Mouse (Mus musculus) stomach, embryonic 14.5 days (tissue): ENCODE data around the gene Iqsec1. TPM values are rescaled to one million over a fixed set of nuclear protein-coding genes. Genes with fewer than 3 reads are reported as not detected.

Experiments used
- ATAC-seq: fragments of 200-750 bp; cut with Nextera tagmentation; 2 replicates; pipeline ENCODE4 v1.8.0; 2017; ENCODE audit warnings: low read depth, moderate TSS enrichment; ENCODE audit not compliant: insufficient number of reproducible peaks, insufficient read depth, low FRiP score
- H3K27ac ChIP-seq: fragments of 300-500 bp; sonication (generic); 2 replicates; pipeline ENCODE4 v1.5.1; 2014; ENCODE audit warnings: mild to moderate bottlenecking, low read length, moderate library complexity, mixed read lengths
- H3K27me3 ChIP-seq: fragments of 300-500 bp; sonication (generic); 2 replicates; pipeline ENCODE4 v1.6.1; 2014; ENCODE audit warnings: low read length, control low read depth, mixed read lengths; ENCODE audit not compliant: control insufficient read depth, insufficient read depth
- H3K36me3 ChIP-seq: fragments of 300-500 bp; sonication (generic); 2 replicates; pipeline ENCODE4 v1.6.1; 2014; ENCODE audit warnings: mild to moderate bottlenecking, control low read depth, low read length, moderate library complexity, mixed read lengths; ENCODE audit not compliant: control insufficient read depth, insufficient read depth
- H3K4me1 ChIP-seq: fragments of 300-500 bp; sonication (generic); 2 replicates; pipeline ENCODE4 v1.6.1; 2014; ENCODE audit warnings: low read length, control low read depth, mixed read lengths; ENCODE audit not compliant: control insufficient read depth, insufficient read depth
- H3K4me2 ChIP-seq: fragments of 300-500 bp; sonication (generic); replicated peaks from 2 replicates; pipeline ENCODE4 v1.6.1; 2014; ENCODE audit warnings: low read depth, low read length, control low read depth
- H3K4me3 ChIP-seq: fragments of 300-500 bp; sonication (generic); 2 replicates; pipeline ENCODE4 v1.5.1; 2014; ENCODE audit warnings: low read depth, low read length, control low read depth
- H3K9ac ChIP-seq: fragments of 300-500 bp; sonication (generic); replicated peaks from 2 replicates; pipeline ENCODE4 v1.6.1; 2014; ENCODE audit warnings: low read depth, mild to moderate bottlenecking, control low read depth, low read length, moderate library complexity, mixed read lengths
- H3K9me3 ChIP-seq: fragments of 300-500 bp; sonication (generic); 2 replicates; pipeline ENCODE4 v1.6.1; 2016; ENCODE audit warnings: low read depth, low read length, control low read depth; ENCODE audit not compliant: control insufficient read depth
- WGBS: fragments of 180-500 bp; shearing (Covaris S2); extraction: QIAGEN DNeasy Blood & Tissue Kit; methylation state at CpG from one replicate; pipeline ENCODE4 v1.1.7; 2014; 5-methylcytosine and 5-hydroxymethylcytosine counted together
- polyA plus RNA-seq: library from polyadenylated mRNA; unstranded; fragments of >200 nt; fragmentation: Nextera tagmentation; extraction: Ambion mirVana; gene quantifications from 2 replicates; pipeline ENCODE4 v1.2.1, GENCODE M21; 2014

Gene Iqsec1
- polyA plus RNA-seq, 1 experiment from 2014 or later: 16.0 TPM

DNA sequence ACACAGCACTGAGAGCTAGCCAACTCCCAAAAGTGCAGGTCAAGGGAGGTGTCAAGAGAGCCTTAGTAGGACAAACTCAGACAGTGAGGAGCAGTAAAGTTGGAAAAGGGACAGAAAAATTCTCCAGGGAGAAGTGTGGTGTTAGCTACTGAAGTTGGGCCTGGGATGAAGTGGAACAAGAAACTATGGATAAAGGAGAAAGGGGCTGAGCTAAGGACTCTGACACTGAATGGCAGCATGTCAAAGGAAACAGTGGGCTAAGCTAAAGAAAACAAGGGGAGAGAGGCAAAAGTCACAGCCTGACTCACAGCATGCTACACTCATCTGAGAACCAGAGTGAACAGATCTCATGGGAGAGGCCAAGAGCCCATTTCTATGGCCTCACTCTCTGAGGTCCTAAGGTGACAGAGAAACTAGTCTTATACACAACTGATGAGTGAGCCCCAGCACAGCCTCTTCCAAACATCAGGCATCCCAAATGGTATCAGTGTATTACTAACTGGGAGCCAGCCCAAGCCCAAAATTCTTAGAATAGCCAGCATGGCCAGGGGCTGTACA, 280.3 kb downstream of the Iqsec1 start:
- ATAC-seq: no peak
- Histone ChIP-seq H3K27me3 (no peaks in the 10 kb centered on the region), H3K4me3 (no peak overlapping the region), H3K9ac (no peak overlapping the region), H3K36me3 (no peaks in the 10 kb centered on the region), H3K4me1 (peaks cover 46% of the 10 kb centered on the region), H3K27ac (no peak overlapping the region), H3K4me2 (no peak overlapping the region), H3K9me3 (no peaks in the 10 kb centered on the region)

DNA sequence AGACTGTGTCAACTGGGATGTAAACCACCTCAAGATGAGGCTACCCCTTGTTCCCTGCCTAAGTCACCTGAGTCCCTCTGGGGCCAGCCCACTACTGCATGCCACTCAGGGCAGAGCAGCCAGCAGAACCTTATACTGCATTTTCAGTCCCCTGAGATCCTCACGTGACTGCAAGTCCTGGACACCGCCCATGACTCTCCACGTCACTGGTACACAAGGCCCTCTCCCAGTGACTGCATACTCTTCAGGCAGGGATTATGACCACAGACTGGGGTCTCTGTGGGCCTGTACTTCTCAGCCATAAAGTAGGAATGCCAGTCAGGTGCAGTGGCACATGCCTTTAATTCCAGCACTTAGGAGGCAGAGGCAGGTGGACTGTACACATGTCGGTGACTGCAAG, 281.3 kb downstream of the Iqsec1 start:
- no peaks in the 10 kb centered on the region for H3K36me3 ChIP-seq
- H3K27ac ChIP-seq: no peak overlapping the region
- WGBS: 77% methylated on average over 4 of the region's 4 CpGs
- H3K4me1 ChIP-seq: peaks cover 42% of the 10 kb centered on the region
- H3K27me3 ChIP-seq: no peaks in the 10 kb centered on the region
- no peak overlapping the region for H3K9ac ChIP-seq
- H3K4me3 ChIP-seq: no peak overlapping the region
- no peaks in the 10 kb centered on the region for H3K9me3 ChIP-seq
- ATAC-seq: no peak
- H3K4me2 ChIP-seq: no peak overlapping the region

DNA sequence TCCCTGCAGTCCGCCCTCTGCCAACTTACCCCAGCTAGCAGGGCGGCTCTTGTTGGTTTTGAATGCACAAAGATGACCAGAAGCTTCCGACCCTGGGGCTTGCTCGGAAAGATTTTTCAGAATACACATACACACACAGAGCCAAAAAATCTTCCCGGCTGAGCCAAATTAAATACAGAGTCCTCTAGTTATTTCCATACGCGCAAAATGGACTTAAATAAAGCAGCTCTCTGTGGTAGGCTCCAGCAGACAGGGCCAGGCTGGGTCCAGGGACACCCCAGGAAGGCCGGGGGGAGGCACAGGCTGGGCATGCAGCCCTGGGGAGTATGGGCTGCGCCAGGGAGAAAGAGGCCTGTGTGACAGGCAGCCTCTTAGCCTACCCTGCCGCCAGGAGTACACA, 282.0 kb downstream of the Iqsec1 start:
- Histone ChIP-seq H3K4me2 (no peak overlapping the region), H3K4me1 (peaks cover 39% of the 10 kb centered on the region), H3K36me3 (no peaks in the 10 kb centered on the region), H3K27me3 (no peaks in the 10 kb centered on the region), H3K4me3 (no peak overlapping the region), H3K27ac (peak overlapping the region; percentile 7; the same call in 1 of the 2 replicates), H3K9me3 (no peaks in the 10 kb centered on the region), H3K9ac (no peak overlapping the region)
- no peak for ATAC-seq
- WGBS: 81% methylated on average over 10 of the region's 10 CpGs

DNA sequence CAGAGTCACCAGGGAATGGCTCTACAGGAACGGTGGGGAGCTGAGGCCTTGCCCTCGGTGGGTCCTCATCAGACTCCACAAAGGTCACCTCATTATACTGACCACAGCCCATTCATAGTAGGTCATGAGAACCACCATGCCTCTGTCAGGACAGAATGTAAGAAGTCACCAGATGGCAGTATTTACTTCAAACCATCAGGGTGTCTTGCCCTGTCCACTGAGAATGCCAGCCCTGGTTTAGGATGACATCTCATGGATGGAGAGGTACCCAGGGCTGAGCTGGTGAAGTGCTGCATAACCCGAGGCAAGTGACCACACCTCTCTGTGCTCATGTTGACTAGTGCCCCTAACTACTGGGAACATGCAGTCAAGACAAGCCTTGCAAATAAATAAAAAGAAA, 282.7 kb downstream of the Iqsec1 start:
- ATAC-seq: no peak
- 78% methylated on average over 3 of the region's 3 CpGs for WGBS
- no peak overlapping the region for H3K4me3 ChIP-seq
- H3K27ac ChIP-seq: no peak overlapping the region
- no peaks in the 10 kb centered on the region for H3K27me3 ChIP-seq
- H3K4me1 ChIP-seq: peaks cover 32% of the 10 kb centered on the region
- no peak overlapping the region for H3K9ac ChIP-seq
- no peaks in the 10 kb centered on the region for H3K9me3 ChIP-seq
- H3K4me2 ChIP-seq: no peak overlapping the region
- no peaks in the 10 kb centered on the region for H3K36me3 ChIP-seq

DNA sequence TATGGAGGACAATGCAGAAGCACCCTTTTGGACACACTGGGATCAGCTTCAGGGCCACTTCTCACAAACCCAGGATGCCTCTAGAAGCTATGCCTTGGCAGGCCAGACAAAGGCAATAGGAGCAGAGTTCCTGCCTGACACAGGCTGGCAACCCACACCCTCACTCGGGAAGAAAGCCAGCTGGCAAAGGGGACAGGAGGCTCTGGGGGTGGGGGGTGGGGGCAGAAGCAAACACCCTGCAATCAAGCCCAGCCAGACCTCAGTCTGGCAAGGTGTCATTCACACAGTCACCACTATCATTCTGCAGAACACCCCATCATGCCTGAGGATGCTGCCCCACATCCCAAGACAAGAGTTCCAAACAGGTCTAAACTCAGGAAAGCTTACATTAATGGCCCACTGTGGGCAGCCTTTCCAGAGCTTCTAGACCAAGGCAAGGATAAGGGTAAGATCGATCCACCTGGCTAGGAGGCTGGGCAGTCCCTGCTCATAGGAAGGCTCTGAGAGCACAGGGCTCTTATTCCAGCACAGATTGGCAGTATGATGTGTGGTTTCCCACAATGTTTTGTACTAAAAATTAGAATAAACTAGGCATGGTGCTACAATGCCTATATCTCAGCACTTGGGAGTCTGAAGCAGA, 283.7 kb downstream of the Iqsec1 start:
- no peaks in the 10 kb centered on the region for H3K36me3 ChIP-seq
- no peaks in the 10 kb centered on the region for H3K9me3 ChIP-seq
- H3K9ac ChIP-seq: no peak overlapping the region
- H3K27me3 ChIP-seq: no peaks in the 10 kb centered on the region
- no peak overlapping the region for H3K4me3 ChIP-seq
- peaks cover 32% of the 10 kb centered on the region for H3K4me1 ChIP-seq
- H3K27ac ChIP-seq: no peak overlapping the region
- WGBS: 61% methylated on average over 2 of the region's 2 CpGs
- no peak overlapping the region for H3K4me2 ChIP-seq
- no peak for ATAC-seq

DNA sequence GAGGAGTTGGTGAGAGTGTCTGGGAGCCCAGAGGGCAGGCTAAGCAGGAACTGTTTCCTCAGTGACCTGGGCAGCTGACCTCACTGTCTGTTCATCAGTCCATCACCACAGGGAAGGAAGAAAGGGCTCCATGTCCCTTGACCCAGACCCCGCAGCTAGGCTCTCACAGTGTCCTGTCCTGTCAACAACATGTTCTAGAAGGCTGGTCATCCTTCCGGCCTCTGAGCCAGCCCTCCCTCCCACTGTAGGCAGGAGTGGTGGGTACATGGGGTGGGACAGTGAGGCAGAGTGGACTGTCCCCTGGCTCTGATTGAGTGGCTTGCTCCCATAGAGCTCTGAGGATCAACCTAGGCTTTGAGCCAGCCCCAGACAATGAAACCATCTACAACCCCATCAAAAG, 284.7 kb downstream of the Iqsec1 start:
- Histone ChIP-seq H3K4me1 (peaks cover 34% of the 10 kb centered on the region), H3K4me3 (no peak overlapping the region), H3K9ac (no peak overlapping the region), H3K9me3 (no peaks in the 10 kb centered on the region), H3K36me3 (no peaks in the 10 kb centered on the region), H3K27ac (peak overlapping the region; percentile 52; the same call in 1 of the 2 replicates), H3K27me3 (no peaks in the 10 kb centered on the region), H3K4me2 (no peak overlapping the region)
- WGBS: 67% methylated on average over 2 of the region's 2 CpGs
- ATAC-seq: no peak

DNA sequence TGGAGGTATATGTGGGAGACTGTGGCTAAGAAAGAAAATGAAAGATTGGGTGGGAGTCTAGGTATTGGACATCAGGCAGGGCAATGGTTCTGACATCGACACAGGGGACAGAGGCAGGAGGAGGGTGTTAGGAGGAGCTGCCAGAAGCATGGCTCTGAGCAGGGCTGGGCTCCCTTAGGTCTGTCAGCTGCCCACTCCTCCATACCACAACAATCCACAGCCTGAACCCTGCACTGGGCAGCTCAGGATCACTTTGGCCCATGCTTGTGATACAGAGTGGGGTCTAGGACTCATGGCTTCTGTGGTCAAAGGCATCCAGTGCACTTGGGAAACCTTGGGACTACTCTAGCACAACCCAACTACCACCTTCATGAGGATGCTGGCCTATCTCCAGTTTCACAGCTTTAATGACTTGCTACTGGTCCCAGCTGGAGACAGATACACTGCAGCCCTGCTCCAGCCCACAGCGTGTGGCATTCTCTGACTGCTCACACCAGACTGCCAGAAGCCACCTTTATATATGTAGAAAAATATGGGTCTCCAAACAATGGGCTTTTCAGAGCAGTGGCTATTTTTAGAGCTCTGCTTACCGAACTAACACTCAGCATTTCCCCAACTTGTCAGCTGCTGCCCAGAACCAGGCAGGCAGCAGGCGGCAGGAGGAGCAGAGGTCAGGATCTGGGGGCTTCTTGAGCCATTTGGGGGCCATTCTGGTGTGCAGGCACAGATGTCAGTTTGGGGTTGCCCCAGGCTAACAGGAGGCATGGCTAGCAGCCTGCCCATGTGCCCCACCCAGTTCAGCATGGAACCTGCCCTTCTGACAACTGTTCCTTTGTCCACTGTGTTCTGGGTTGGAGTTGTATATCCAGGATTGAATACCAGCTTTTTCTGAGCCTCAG, 285.4 kb downstream of the Iqsec1 start:
- ATAC-seq: no peak
- H3K4me3 ChIP-seq: no peak overlapping the region
- H3K36me3 ChIP-seq: no peaks in the 10 kb centered on the region
- no peak overlapping the region for H3K4me2 ChIP-seq
- no peaks in the 10 kb centered on the region for H3K9me3 ChIP-seq
- H3K4me1 ChIP-seq: peaks cover 35% of the 10 kb centered on the region
- no peaks in the 10 kb centered on the region for H3K27me3 ChIP-seq
- no peak overlapping the region for H3K9ac ChIP-seq
- H3K27ac ChIP-seq: peak overlapping the region; percentile 52; the same call in 1 of the 2 replicates
- WGBS: 33% methylated on average over 4 of the region's 4 CpGs

DNA sequence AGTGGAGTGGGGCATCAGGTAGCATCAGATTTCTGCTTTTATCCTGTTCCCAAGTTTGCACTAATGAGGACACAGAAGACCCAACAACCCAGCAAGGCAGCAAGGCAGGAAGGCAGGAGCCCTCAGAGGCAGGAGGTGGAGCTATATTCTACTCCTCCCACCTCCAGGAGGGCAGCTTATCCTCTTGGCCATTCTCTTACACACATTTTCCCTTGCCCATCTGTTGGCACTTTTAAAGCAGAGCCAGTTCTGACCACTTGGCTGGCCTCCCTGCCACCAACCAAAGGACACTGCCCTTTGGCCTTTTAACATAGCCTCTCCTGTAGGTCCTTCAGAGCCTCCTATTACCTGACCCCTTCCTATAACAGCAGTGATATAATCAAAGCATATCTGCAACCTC, 286.3 kb downstream of the Iqsec1 start:
- Histone ChIP-seq H3K36me3 (no peaks in the 10 kb centered on the region), H3K4me1 (peaks cover 34% of the 10 kb centered on the region)
- ATAC-seq: no peak

More for the DNA sequence above, 286.3 kb downstream of the Iqsec1 start:
- Histone ChIP-seq H3K4me2 (no peak overlapping the region), H3K9me3 (no peaks in the 10 kb centered on the region), H3K27me3 (no peaks in the 10 kb centered on the region), H3K27ac (no peak overlapping the region), H3K4me3 (no peak overlapping the region), H3K9ac (no peak overlapping the region)
